Comparison of ENCODE assay signal across 16 mouse cellular contexts in genomic region chr9:119338350-119338749, GRCm38 (mm10). TPM values are rescaled to one million over a fixed set of nuclear protein-coding genes. Genes with fewer than 3 reads are reported as not detected.
"Had no signal": no experiment of that assay in that cellular context is flagged by ENCODE, and none has a peak within 500 bp of the region (broad histone marks: within the 10 kb centered on the region; RNA-seq: fewer than 3 reads in every experiment).

No protein-coding gene starts in this region.

- ATAC-seq: inflammation-experienced regulatory T-cells, adult 6 months; midbrain, embryonic 16.5 days had no signal

- H3K27ac ChIP-seq: left cerebral cortex, adult 2 months; limb, embryonic 10.5 days; lung, embryonic 15.5 days; midbrain, embryonic 12.5 days had no signal

- H3K9ac ChIP-seq: kidney, embryonic 15.5 days; midbrain, embryonic 12.5 days had no signal

- H3K4me3 ChIP-seq: left cerebral cortex, adult 2 months; limb, embryonic 10.5 days; midbrain, embryonic 12.5 days had no signal

- H3K9me3 ChIP-seq: kidney, embryonic 15.5 days; limb, embryonic 10.5 days; lung, embryonic 15.5 days; midbrain, embryonic 12.5 days had no signal

- DNase-seq: kidney, adult 18-20 months; lung, postnatal 14 days; right cerebral cortex, postnatal 14 days had no signal

- H3K27me3 ChIP-seq: kidney, embryonic 15.5 days; lung, embryonic 15.5 days had no signal

RNA-seq across cellular contexts. Expression of gene Slc22a14, which starts 27.0 kb away (rescaled TPM):
- total RNA-seq: layer of hippocampus, postnatal 25 days; left cerebral cortex, adult 2 months; left cerebral cortex, postnatal 14 days; megakaryocyte progenitor cell, adult 5-6 weeks had no signal
- polyA plus RNA-seq: inflammation-experienced regulatory T-cells, adult 6 months; limb, embryonic 10.5 days; liver, embryonic 16.5 days; lung, embryonic 15.5 days; midbrain, embryonic 12.5 days; neural tube, embryonic 14.5 days; stomach, embryonic 16.5 days had no signal
